Mouse (Mus musculus) liver, embryonic 14.5 days (tissue): ENCODE data around the gene Nfkbia.

Experiments used
- CTCF ChIP-seq: IDR thresholded peaks from 2 replicates; pipeline ENCODE4 v1.5.1; 2016; ENCODE audit warnings: antibody characterized with exemption, low read depth, control low read depth
- EP300 ChIP-seq: IDR thresholded peaks from 2 replicates; pipeline ENCODE4 v1.6.1; 2016; ENCODE audit warnings: antibody characterized with exemption, low read depth

- no peak for TF ChIP-seq CTCF
- no peak for TF ChIP-seq EP300
These were observed 30.0 kb downstream of the Nfkbia start for GRCm38 (mm10) chr12:55462456-55462855.
